ENCODE assay signal across 13 mouse cellular contexts in genomic region chr6:66963068-66963467, GRCm38 (mm10).
A peak's percentile ranks its signal among the peaks of the same experiment; 100 is the strongest.
DNase-seq lines count a peak whose midpoint lies in the region; ATAC-seq and TF ChIP-seq lines count a peak whose summit lies in the region.
"Had no signal": no experiment of that assay in that cellular context is flagged by ENCODE, and none has a peak within 500 bp of the region (broad histone marks: within the 10 kb centered on the region; RNA-seq: fewer than 3 reads in every experiment).

No protein-coding gene starts in this region.

- H3K4me2 ChIP-seq in kidney, embryonic 15.5 days, result no peak overlapping the region
- H3K4me2 ChIP-seq in midbrain, embryonic 16.5 days (ENCODE audit: low read length), result no peak overlapping the region
- no peak overlapping the region for H3K4me2 ChIP-seq in midbrain, postnatal 0 days (ENCODE audit: low read depth, low read length, poor library complexity, severe bottlenecking)
- H3K4me2 ChIP-seq in intestine, embryonic 15.5 days (replicated peaks), result 0 out of 2 replicates have a peak overlapping the region, but pooled peaks have one; percentile 1
- H3K4me2 ChIP-seq: embryonic facial prominence, embryonic 12.5 days; forebrain, embryonic 13.5 days; limb, embryonic 13.5 days; midbrain, embryonic 11.5 days had no signal

- 78% methylated on average over 1 of the region's 1 CpGs for WGBS in kidney, embryonic 15.5 days
- WGBS in midbrain, embryonic 16.5 days, result 69% methylated on average over 1 of the region's 1 CpGs
- 86% methylated on average over 1 of the region's 1 CpGs for WGBS in midbrain, postnatal 0 days
- WGBS in intestine, embryonic 15.5 days, result 62% methylated on average over 1 of the region's 1 CpGs

- H3K9ac ChIP-seq in kidney, embryonic 15.5 days, result no peak overlapping the region
- no peak overlapping the region for H3K9ac ChIP-seq in midbrain, embryonic 16.5 days (ENCODE audit: low read depth, low read length)
- no peak overlapping the region for H3K9ac ChIP-seq in midbrain, postnatal 0 days (replicated peaks; ENCODE audit: low read length, poor library complexity, severe bottlenecking)
- H3K9ac ChIP-seq in intestine, embryonic 15.5 days, result no peak overlapping the region
- H3K9ac ChIP-seq: embryonic facial prominence, embryonic 12.5 days; forebrain, embryonic 13.5 days; limb, embryonic 13.5 days had no signal

- H3K36me3 ChIP-seq in kidney, embryonic 15.5 days, result 0 out of 2 replicates have a peak, but pooled peaks cover 6% of the 10 kb centered on the region
- no peaks in the 10 kb centered on the region for H3K36me3 ChIP-seq in midbrain, embryonic 16.5 days (ENCODE audit: control insufficient read depth, insufficient read depth, low read length)
- H3K36me3 ChIP-seq in midbrain, postnatal 0 days (ENCODE audit: insufficient read depth, low read length), result no peaks in the 10 kb centered on the region
- H3K36me3 ChIP-seq in intestine, embryonic 15.5 days, result no peaks in the 10 kb centered on the region
- H3K36me3 ChIP-seq: embryonic facial prominence, embryonic 12.5 days; limb, embryonic 13.5 days had no signal

- no peaks in the 10 kb centered on the region for H3K27me3 ChIP-seq in kidney, embryonic 15.5 days
- no peaks in the 10 kb centered on the region for H3K27me3 ChIP-seq in midbrain, embryonic 16.5 days (ENCODE audit: control insufficient read depth, insufficient read depth, low read depth, low read length)
- H3K27me3 ChIP-seq in midbrain, postnatal 0 days (ENCODE audit: insufficient read depth, low read length), result no peaks in the 10 kb centered on the region
- H3K27me3 ChIP-seq in intestine, embryonic 15.5 days (replicated peaks), result no peaks in the 10 kb centered on the region
- H3K27me3 ChIP-seq: embryonic facial prominence, embryonic 12.5 days; forebrain, embryonic 13.5 days; limb, embryonic 13.5 days had no signal

- no peak for TF ChIP-seq CTCF in midbrain, postnatal 0 days (IDR thresholded peaks at IDR 0.05)

- no peak overlapping the region for H3K4me3 ChIP-seq in kidney, embryonic 15.5 days (replicated peaks)
- H3K4me3 ChIP-seq in midbrain, embryonic 16.5 days (ENCODE audit: low read depth, low read length), result no peak overlapping the region
- no peak overlapping the region for H3K4me3 ChIP-seq in midbrain, postnatal 0 days (ENCODE audit: low read depth, low read length)
- no peak overlapping the region for H3K4me3 ChIP-seq in intestine, embryonic 15.5 days (replicated peaks)
- H3K4me3 ChIP-seq: embryonic facial prominence, embryonic 12.5 days; erythroblast, embryonic 14.5 days; forebrain, embryonic 13.5 days; limb, embryonic 13.5 days had no signal

- no peak for ATAC-seq in kidney, embryonic 15.5 days (replicated peaks; ENCODE audit: low FRiP score)
- ATAC-seq in midbrain, embryonic 16.5 days, result no peak
- ATAC-seq in midbrain, postnatal 0 days (ENCODE audit: low FRiP score), result no peak
- no peak for ATAC-seq in intestine, embryonic 15.5 days

- intact Hi-C loops in left cerebral cortex, postnatal 14 days (cut with DNase I), result loop anchor here (5.0 kb wide), 1 partner anchor 354 kb away; no protein-coding TSS in a partner anchor

- H3K9me3 ChIP-seq in kidney, embryonic 15.5 days (replicated peaks), result no peaks in the 10 kb centered on the region
- no peaks in the 10 kb centered on the region for H3K9me3 ChIP-seq in midbrain, embryonic 16.5 days (replicated peaks; ENCODE audit: control insufficient read depth, low read length, poor library complexity, severe bottlenecking)
- no peaks in the 10 kb centered on the region for H3K9me3 ChIP-seq in midbrain, postnatal 0 days (ENCODE audit: low read length)
- no peaks in the 10 kb centered on the region for H3K9me3 ChIP-seq in intestine, embryonic 15.5 days
- H3K9me3 ChIP-seq: embryonic facial prominence, embryonic 12.5 days; forebrain, embryonic 13.5 days; limb, embryonic 13.5 days had no signal

- no peak for DNase-seq in kidney, adult 11 months
- no peak for DNase-seq in midbrain, postnatal 0 days (ENCODE audit: low spot score)
- no peak for DNase-seq in spleen, adult 12 weeks (ENCODE audit: low spot score)
- no peak for DNase-seq in left cerebral cortex, postnatal 14 days (ENCODE audit: low spot score in 2 of 2)

- peaks cover 25% of the 10 kb centered on the region for H3K4me1 ChIP-seq in kidney, embryonic 15.5 days
- peaks cover 5% of the 10 kb centered on the region for H3K4me1 ChIP-seq in midbrain, embryonic 16.5 days (ENCODE audit: control insufficient read depth, insufficient read depth, low read length)
- peaks cover 5% of the 10 kb centered on the region; the same call in 1 of the 2 replicates for H3K4me1 ChIP-seq in midbrain, postnatal 0 days (ENCODE audit: insufficient read depth, low read length)
- H3K4me1 ChIP-seq in intestine, embryonic 15.5 days (replicated peaks), result peaks cover 15% of the 10 kb centered on the region; the same call in 1 of the 2 replicates
- H3K4me1 ChIP-seq: embryonic facial prominence, embryonic 12.5 days had no signal

- H3K27ac ChIP-seq in kidney, embryonic 15.5 days, result 0 out of 2 replicates have a peak overlapping the region, but pooled peaks have one; percentile 57
- 0 out of 2 replicates have a peak overlapping the region, but pooled peaks have one; percentile 7 for H3K27ac ChIP-seq in midbrain, embryonic 16.5 days (ENCODE audit: low read length)
- H3K27ac ChIP-seq in midbrain, postnatal 0 days (ENCODE audit: low read depth, low read length), result no peak overlapping the region
- no peak overlapping the region for H3K27ac ChIP-seq in intestine, embryonic 15.5 days
- H3K27ac ChIP-seq: embryonic facial prominence, embryonic 12.5 days; forebrain, embryonic 13.5 days; hindbrain, postnatal 0 days; limb, embryonic 13.5 days had no signal

Comparison
In these comparisons a context has a peak if more than half of its experiments do, and no peak if none do; other contexts are left out.
1. H3K27ac ChIP-seq: peak in kidney, embryonic 15.5 days (single experiment) and midbrain, embryonic 16.5 days (single experiment); none in midbrain, postnatal 0 days (single experiment) and intestine, embryonic 15.5 days (single experiment).